Mouse (Mus musculus): Measurements from ENCODE around the gene Stk25. TPM values are rescaled to one million over a fixed set of nuclear protein-coding genes. Genes with fewer than 3 reads are reported as not detected.

Gene Stk25
- polyA plus RNA-seq, 1 experiment from 2014 or later: 200 TPM

DNA sequence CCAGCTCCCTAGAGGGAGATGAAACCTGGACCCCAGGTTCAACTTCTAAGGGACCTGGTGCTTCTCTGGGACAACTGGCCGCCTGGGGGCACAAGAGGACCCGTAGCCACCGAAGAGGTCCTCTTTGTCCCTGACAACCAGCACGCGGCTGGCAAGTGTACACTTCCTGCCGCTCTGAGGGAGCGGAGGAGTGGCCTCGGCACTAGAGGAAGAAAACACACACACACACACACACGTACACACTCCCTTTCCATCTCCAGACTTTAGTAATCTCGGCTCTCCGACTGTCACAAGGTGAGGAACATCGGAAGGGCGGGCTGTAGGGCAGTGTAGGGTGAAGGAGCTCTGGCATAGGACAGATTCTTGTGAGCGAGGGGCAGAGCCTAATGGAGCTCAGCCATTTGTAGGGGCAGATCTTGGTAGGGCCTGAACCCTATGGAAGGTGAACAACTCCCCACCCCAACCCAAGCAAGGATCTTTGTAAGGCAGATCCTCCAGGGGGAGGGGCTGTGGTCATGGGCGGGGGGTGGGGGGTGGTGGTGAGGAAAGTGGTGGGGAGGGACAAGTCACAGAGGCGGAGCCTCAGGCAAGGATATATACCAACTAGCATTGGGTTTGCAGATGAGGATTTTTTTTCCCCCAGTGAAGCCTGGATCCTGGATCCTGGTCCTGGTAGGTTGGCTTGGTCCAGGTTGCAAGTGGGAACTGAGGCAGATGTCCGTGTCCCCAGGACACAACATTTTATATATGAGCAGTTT lies 10.5 kb upstream of the Stk25 start:
- Histone ChIP-seq H3K36me3 (no peaks in the 10 kb centered on the region), H3K27me3 (no peaks in the 10 kb centered on the region), H3K4me1 (peaks cover 12% of the 10 kb centered on the region), H3K27ac (replicated peaks) (0 out of 2 replicates have a peak overlapping the region, but pooled peaks have one; percentile 36), H3K9me3 (replicated peaks) (no peaks in the 10 kb centered on the region), H3K4me2 (replicated peaks) (peak overlapping the region; percentile 59), H3K9ac (0 out of 2 replicates have a peak overlapping the region, but pooled peaks have one; percentile 26), H3K4me3 (replicated peaks) (peak overlapping the region; percentile 42)
- 11% methylated on average over 17 of the region's 17 CpGs for WGBS
- peak; percentile 80 for ATAC-seq (ENCODE audit: insufficient number of reproducible peaks, low FRiP score, low TSS enrichment, low read depth)

DNA sequence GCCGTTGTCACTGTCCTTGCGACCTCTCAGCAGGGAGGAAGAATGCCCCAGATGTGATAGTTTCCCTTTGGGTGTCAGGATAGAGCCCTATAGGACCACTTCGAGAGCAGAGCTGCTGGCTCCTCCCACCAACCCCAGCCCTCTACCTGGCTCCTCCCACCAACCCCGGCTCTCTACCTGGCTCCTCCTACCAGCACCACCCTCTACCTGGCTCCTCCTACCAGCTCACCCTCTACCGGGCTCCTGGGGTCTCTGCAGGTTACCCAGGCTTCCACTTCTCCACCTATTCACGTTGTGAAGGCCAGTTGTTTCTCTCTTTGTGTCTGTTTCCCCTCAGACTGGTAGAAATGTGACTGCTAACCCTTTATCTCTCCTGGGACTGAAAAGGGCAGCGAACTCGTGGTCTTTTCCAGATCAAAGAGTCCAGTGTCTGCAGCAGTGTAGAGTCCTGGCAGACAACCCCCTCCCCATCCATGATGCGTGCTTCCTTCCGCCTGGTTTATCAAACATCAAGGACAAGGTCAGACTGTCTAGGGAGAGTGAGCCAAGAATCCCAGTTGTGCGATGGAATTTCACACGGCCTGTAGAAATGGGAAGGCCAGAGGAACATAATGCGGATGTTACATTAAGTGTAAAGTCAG lies 9.4 kb upstream of the Stk25 start:
- Histone ChIP-seq H3K36me3 (no peaks in the 10 kb centered on the region), H3K9ac (no peak overlapping the region), H3K9me3 (replicated peaks) (no peaks in the 10 kb centered on the region), H3K4me3 (replicated peaks) (no peak overlapping the region), H3K27me3 (no peaks in the 10 kb centered on the region), H3K4me1 (peaks cover 12% of the 10 kb centered on the region), H3K4me2 (replicated peaks) (no peak overlapping the region), H3K27ac (replicated peaks) (no peak overlapping the region)
- ATAC-seq (ENCODE audit: insufficient number of reproducible peaks, low FRiP score, low TSS enrichment, low read depth): no peak
- WGBS: 34% methylated on average over 13 of the region's 13 CpGs

DNA sequence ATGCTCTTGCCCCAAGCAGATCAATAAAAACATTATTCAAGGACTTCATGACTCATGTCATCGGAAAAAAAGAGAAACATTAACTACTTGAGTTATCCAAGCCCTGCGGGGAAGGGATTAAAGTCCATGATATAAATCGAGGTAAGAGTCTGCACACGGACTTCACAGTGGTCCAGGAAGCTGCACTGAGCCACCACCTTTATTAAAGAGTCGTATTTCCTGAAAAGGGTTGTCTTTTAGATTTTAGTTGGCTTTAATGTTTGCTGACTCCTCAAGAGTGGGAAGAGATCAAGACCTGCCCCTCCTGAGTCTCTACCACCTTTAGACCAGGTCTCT lies 1.5 kb downstream of the Stk25 start:
- Histone ChIP-seq H3K4me1 (no peaks in the 10 kb centered on the region), H3K4me2 (replicated peaks) (no peak overlapping the region), H3K36me3 (no peaks in the 10 kb centered on the region), H3K4me3 (replicated peaks) (no peak overlapping the region), H3K27me3 (no peaks in the 10 kb centered on the region), H3K9me3 (replicated peaks) (no peaks in the 10 kb centered on the region), H3K27ac (replicated peaks) (no peak overlapping the region), H3K9ac (no peak overlapping the region)
- WGBS: 68% methylated on average over 5 of the region's 5 CpGs
- ATAC-seq (ENCODE audit: insufficient number of reproducible peaks, low FRiP score, low TSS enrichment, low read depth): no peak

DNA sequence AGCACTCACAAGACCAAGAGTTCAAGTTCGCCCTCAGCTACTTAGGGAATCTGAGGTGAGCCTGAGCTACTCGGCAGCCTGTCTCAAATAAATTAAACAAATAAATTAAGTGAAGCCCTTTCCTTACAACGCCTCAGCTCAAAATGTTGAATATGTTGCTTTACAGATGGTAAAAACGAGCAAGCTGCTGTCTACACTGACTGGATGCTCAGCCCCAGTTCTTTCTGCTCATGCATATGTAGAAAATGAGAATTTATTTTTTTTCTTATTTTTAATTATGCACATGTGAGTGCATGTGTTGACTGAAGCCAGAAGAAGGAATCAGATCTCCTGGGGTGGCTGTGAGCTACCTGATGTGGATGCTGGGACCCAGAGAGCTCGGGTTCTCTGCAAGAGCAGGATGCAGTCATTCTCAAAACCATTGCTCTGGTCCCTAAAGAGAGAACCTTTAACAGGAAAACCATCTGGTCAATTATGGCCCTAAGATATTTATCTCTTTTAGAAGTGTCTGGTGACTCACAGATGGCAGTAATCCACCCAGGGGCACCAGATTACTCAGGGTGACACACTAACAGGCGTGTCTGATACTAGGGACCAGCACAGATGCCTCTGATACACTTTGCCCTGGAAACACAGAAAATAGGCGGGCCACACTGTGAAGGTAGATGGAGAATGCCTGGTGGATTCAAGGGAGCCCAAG lies 2.0 kb downstream of the Stk25 start:
- Histone ChIP-seq H3K4me3 (replicated peaks) (no peak overlapping the region), H3K27me3 (no peaks in the 10 kb centered on the region), H3K9me3 (replicated peaks) (no peaks in the 10 kb centered on the region), H3K9ac (no peak overlapping the region), H3K4me2 (replicated peaks) (no peak overlapping the region), H3K36me3 (no peaks in the 10 kb centered on the region), H3K27ac (replicated peaks) (no peak overlapping the region), H3K4me1 (no peaks in the 10 kb centered on the region)
- no peak for ATAC-seq (ENCODE audit: insufficient number of reproducible peaks, low FRiP score, low TSS enrichment, low read depth)
- 61% methylated on average over 7 of the region's 7 CpGs for WGBS

DNA sequence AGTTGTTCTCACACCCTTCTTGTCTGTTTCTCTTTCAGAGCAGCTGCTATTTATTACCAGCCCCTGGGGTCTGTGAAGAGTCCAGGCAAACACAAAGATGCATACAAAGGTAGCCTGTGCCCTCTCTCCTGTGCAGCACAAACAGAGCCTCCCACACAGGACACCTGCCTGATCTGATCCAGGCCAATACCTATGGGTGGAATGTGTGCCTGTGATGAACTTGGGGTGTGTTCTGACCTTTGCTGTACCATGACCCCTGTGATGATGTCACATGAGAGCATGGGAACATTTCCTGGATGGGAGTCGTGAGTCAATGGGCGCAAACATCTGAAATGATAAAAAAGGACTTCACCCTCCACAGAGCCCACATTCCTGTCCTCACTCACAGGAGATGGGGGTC lies 3.7 kb downstream of the Stk25 start:
- Histone ChIP-seq H3K36me3 (no peaks in the 10 kb centered on the region), H3K4me3 (replicated peaks) (no peak overlapping the region), H3K27ac (replicated peaks) (no peak overlapping the region), H3K9me3 (replicated peaks) (no peaks in the 10 kb centered on the region), H3K4me1 (no peaks in the 10 kb centered on the region), H3K27me3 (no peaks in the 10 kb centered on the region), H3K4me2 (replicated peaks) (no peak overlapping the region), H3K9ac (no peak overlapping the region)
- 57% methylated on average over 2 of the region's 2 CpGs for WGBS
- ATAC-seq (ENCODE audit: insufficient number of reproducible peaks, low FRiP score, low TSS enrichment, low read depth): no peak

DNA sequence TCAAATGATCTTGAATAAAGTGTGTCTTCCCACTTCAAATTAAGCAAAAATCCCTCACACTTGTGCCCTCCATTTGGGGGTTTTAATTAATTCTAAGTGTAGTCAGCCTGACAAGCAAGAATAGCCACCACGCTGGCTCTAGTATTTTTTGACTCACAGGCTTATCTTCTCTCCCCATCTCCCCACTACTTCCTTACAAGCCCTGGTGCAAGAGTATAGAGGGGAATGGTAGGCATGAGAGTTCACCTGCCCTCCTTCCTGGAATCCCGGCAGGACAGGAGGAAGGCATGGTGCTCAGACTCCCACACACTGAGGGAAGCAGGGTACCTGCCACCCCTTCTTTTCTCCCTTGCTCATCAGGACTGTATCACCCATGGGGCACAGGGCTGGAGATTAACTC lies 4.2 kb downstream of the Stk25 start:
- Histone ChIP-seq H3K27me3 (no peaks in the 10 kb centered on the region), H3K27ac (replicated peaks) (no peak overlapping the region), H3K4me2 (replicated peaks) (no peak overlapping the region), H3K9ac (no peak overlapping the region), H3K4me3 (replicated peaks) (no peak overlapping the region), H3K36me3 (no peaks in the 10 kb centered on the region), H3K4me1 (no peaks in the 10 kb centered on the region), H3K9me3 (replicated peaks) (no peaks in the 10 kb centered on the region)
- ATAC-seq (ENCODE audit: insufficient number of reproducible peaks, low FRiP score, low TSS enrichment, low read depth): no peak
- WGBS: 49% methylated on average over 2 of the region's 2 CpGs

DNA sequence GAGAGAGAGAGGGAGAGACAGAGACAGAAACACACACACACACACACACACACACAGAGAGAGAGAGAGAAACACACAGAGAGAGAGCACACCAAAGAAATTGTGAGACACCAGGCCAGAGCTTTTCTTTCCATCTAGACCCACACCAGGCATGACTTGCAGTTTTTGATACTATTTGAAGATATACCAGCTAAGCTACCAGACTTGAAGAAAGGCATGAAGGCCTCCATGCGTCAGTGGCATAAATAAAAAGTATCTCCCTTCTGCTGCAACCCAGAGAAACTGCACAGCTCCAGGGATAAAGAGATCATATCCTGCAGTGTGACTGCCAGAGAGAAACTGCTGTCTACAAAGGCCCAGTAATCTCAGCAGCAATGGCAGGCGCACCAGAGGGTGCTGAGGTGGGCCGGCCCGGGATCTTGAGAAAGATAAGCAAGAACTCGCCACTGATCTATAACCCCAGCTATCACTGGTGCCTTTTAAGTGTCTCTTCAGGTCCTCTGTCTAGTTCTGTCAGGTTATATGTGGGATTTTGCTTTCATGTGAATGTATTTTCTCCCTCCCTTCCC lies 8.8 kb downstream of the Stk25 start:
- no peak for ATAC-seq (ENCODE audit: insufficient number of reproducible peaks, low FRiP score, low TSS enrichment, low read depth)
- no peak overlapping the region for H3K27ac ChIP-seq (replicated peaks)
- H3K9ac ChIP-seq: no peak overlapping the region
- H3K4me1 ChIP-seq: no peaks in the 10 kb centered on the region
- no peak overlapping the region for H3K4me3 ChIP-seq (replicated peaks)
- H3K4me2 ChIP-seq (replicated peaks): no peak overlapping the region
- 71% methylated on average over 5 of the region's 5 CpGs for WGBS
- no peaks in the 10 kb centered on the region for H3K27me3 ChIP-seq
- H3K9me3 ChIP-seq (replicated peaks): no peaks in the 10 kb centered on the region
- H3K36me3 ChIP-seq: no peaks in the 10 kb centered on the region

DNA sequence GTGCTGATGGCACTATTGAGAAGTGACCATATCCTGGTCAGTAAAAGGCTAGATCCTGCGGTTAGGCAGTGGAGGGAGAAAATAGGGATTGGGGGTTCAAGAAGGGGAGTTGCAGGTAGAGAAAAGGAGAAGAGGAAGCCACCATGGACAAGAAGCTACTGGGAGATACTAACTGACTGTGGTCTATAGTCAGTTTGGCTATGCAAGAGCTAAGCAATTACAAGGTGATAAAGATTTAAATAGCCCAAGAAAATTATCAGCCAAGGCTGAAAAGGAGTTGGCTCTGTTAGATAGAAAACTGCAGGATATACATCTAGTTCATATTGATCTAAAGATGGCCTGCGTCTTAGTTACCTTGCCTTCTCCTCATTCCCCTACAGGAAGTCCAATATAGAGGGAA lies 15.8 kb downstream of the Stk25 start:
- no peak overlapping the region for H3K4me2 ChIP-seq (replicated peaks)
- no peak for ATAC-seq (ENCODE audit: insufficient number of reproducible peaks, low FRiP score, low TSS enrichment, low read depth)
- no peaks in the 10 kb centered on the region for H3K4me1 ChIP-seq
- H3K27me3 ChIP-seq: no peaks in the 10 kb centered on the region
- 79% methylated on average over 2 of the region's 2 CpGs for WGBS
- H3K9ac ChIP-seq: no peak overlapping the region
- H3K36me3 ChIP-seq: no peaks in the 10 kb centered on the region
- H3K27ac ChIP-seq (replicated peaks): no peak overlapping the region
- H3K4me3 ChIP-seq (replicated peaks): no peak overlapping the region
- no peaks in the 10 kb centered on the region for H3K9me3 ChIP-seq (replicated peaks)

DNA sequence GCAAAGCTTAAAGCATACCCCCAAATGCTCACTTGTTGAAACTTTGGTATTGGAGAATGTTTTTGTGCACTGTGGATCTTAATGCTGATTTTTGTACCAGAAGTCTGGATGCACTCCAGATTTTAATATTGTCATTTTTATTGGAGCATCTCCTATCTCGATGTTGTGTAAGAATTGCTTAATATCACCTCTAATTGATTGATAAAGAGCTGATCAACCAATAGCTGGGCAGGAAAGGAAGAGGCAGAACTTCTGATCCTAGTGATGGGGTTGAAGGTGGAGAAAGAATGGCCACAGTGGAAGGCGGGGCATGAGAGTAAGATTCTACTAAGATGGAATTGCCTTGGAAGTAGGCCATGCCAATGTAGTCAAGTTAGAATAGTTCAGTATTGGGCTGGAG lies 16.5 kb downstream of the Stk25 start:
- H3K4me1 ChIP-seq: no peaks in the 10 kb centered on the region
- H3K27ac ChIP-seq (replicated peaks): no peak overlapping the region
- no peaks in the 10 kb centered on the region for H3K27me3 ChIP-seq
- no peak overlapping the region for H3K4me2 ChIP-seq (replicated peaks)
- no peaks in the 10 kb centered on the region for H3K36me3 ChIP-seq
- no peak for ATAC-seq (ENCODE audit: insufficient number of reproducible peaks, low FRiP score, low TSS enrichment, low read depth)
- H3K9ac ChIP-seq: no peak overlapping the region
- 90% methylated on average over 2 of the region's 2 CpGs for WGBS
- H3K9me3 ChIP-seq (replicated peaks): no peaks in the 10 kb centered on the region
- no peak overlapping the region for H3K4me3 ChIP-seq (replicated peaks)

DNA sequence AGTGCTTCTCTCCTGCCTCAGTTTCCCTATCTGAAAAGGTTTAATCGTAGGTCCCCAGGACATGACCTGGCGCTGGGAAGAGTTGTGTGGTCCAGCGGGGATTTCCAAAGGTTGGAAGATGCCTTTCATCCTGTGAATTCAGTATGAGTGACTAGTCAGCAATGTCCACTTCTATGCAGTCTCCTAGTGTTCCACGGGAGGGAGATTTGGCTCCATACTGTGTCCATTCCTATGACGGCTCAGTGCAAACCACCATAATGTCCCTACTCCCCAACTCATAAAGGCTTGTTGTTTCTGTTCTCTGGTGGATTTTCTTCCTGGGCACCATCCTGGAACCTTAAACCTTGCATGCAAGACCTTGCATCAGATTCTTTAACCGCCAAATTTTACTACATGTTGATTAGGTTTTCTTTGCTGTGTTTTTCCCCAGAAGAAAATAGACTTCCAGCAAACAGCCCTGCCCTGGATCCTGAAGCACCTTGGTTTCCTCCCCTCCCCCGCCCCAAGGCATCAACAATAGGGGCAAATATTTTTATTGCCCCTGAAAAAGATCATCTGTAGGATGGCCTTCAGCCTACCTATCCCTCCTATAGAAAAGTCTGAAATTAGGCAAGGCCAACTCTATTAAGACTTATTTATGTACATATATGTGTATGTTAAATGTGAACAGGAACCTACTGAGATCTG lies 22.1 kb downstream of the Stk25 start:
- Histone ChIP-seq H3K36me3 (0 out of 2 replicates have a peak, but pooled peaks cover 7% of the 10 kb centered on the region), H3K27me3 (no peaks in the 10 kb centered on the region), H3K4me3 (replicated peaks) (peak overlapping the region; percentile 100), H3K4me2 (replicated peaks) (peak overlapping the region; percentile 75), H3K9me3 (replicated peaks) (no peaks in the 10 kb centered on the region), H3K27ac (replicated peaks) (peak overlapping the region; percentile 85), H3K4me1 (peaks cover 23% of the 10 kb centered on the region), H3K9ac (peak overlapping the region; percentile 47)
- ATAC-seq (ENCODE audit: insufficient number of reproducible peaks, low FRiP score, low TSS enrichment, low read depth): no peak
- WGBS: 30% methylated on average over 7 of the region's 7 CpGs

All from embryonic facial prominence, embryonic 15.5 days (tissue).